Mouse (Mus musculus) layer of hippocampus, adult 18-20 months (tissue): ENCODE data around the gene Hoxa1. TPM values are rescaled to one million over a fixed set of nuclear protein-coding genes. Genes with fewer than 3 reads are reported as not detected.

ENCODE experiments used
- DNase-seq, 2 experiments: peaks; one replicate each; pipeline ENCODE4 v3.0.0; 2022; ENCODE audit warnings: low spot score in 2 of 2
- total RNA-seq, 2 experiments: library from RNA; stranded (reverse); gene quantifications; 2 replicates each; pipeline ENCODE4 v1.2.3; 2021

The Hoxa1 gene
- total RNA-seq, 2 experiments from 2014 or later = not detected

DNA sequence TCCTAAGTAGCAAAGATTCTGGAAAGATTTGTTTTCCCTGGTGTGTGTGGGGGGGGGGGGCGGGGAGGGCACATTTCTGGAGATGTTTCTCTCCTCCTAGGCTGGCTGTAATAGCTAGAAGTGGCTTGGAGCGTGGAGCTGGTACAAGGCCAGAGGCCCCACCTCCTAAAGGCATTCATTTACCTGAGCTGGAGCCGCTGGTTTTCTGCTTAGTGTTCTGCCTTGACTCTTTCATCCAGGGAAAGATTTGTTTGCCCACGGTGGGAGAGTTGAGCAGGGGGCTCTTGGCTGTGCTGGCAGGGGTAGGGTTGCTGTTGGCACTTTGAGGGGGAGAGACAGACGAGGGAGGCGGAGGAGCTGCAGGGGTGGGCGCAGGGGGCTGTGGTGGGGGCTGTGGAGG lies 13.8 kb upstream of the Hoxa1 start:
- DNase-seq = no peak

DNA sequence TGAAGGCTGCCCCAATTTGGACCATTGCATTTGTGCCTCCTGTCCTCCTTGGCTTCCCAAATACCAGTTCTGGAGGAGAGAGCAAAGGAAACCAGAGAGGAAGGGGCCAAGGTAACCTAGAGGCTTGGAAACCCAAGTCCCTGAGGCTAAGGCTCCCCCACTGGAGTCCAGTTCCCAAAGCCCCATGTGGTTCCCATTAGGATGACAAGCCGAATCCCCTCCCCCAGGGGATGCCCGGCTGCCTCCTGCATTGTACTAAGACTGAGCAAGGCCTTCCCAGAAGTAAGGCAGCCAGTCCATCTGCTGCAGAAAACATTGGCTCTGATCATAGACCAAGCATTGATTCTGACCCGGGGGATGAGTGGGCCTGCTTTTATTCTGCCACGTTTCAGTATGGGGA lies 13.2 kb upstream of the Hoxa1 start:
- DNase-seq = no peak

DNA sequence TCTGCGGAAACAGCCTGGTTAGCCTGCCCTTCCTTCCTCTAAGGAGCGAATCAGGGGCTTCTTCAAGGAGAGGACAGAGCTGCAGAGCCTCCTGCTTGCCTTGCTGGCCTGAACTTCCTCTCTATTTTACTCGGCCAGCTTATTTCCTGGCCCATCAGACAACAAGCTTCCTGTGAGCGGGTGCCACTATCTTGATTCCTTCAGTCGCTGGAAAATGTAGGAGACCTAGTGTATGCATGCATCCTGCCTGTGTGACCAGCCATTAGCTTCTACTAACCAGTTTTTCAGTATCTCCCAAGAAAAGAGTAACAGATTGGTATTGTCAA lies 12.7 kb upstream of the Hoxa1 start:
- no peak for DNase-seq

- DNase-seq = no peak
Measured at GRCm38 (mm10) chr6:52170166-52170897, 12.2 kb upstream of the Hoxa1 start.

DNA sequence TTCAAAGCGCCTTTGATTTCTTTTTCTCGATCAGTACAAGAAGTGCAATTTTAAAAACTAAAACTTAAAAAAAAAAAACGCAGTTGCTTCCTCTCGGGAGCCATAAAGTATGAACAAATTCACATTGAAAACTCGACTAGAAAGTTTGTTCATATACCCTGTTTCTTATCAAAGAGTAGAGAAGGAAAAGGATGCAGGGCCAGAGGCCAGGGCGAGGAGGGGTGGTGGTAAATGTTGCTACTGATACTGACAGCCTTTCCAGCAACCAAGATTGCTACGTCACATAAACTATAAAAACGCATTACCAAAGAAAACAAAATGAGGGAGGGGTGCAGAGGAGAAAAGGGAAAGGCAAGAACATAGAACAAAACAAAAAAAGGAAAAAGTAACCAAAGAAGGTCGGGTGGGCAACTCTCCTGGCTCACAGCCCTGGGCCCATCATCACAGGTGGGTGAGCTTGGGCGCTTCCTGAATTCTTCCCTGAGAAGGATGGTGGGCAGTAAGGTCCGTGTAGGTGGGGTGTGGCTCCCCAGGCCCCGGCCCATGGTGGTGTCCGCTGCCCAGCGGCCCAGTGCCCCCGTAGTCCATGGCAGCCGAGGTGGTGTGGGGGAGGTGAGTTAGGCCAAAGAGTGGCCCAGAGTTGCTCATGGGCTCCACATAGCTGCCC lies 11.5 kb upstream of the Hoxa1 start:
- no peak for DNase-seq

- no peak for DNase-seq
Measured at GRCm38 (mm10) chr6:52168191-52169055, 10.3 kb upstream of the Hoxa1 start.

DNA sequence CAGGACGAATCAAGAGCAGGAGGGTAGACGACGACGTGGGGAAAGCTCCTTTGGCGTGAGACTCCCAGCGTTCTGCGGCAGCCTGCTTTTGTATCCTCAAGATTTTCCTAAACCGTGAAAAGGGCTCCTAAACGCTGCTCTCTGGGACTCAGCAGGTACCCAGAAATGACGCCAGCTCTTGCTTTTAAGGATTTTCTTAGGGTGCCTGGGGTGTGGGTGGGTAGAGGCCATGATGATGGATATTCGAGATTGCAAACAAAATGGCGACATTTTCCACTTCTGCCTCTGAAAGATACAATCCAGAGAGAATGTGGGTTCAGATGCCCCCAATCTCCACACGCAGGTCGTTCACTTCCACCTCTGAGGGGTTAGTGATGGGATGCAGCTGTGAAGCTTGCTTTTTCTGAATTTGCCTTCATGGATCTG lies 9.6 kb upstream of the Hoxa1 start:
- DNase-seq = no peak

DNA sequence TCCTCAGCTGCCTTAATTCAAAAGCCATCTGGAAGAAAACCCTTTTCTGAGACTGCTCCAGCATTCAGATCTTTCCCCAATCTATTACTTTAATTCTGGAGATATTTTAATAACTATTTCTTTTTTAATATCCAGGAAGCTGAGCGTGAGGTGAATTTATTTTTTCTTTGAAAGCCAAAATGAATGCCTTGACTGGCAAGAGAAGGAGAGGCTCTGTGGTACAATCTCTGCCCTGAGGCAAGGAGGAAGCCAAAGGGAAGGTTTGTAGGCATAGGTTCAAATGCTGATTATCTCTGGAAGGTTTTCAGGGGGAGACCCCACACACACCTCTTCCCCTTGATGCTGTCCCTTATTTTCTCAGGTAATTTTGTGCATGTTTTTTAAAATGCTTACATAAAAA lies 9.1 kb upstream of the Hoxa1 start:
- DNase-seq = no peak

DNA sequence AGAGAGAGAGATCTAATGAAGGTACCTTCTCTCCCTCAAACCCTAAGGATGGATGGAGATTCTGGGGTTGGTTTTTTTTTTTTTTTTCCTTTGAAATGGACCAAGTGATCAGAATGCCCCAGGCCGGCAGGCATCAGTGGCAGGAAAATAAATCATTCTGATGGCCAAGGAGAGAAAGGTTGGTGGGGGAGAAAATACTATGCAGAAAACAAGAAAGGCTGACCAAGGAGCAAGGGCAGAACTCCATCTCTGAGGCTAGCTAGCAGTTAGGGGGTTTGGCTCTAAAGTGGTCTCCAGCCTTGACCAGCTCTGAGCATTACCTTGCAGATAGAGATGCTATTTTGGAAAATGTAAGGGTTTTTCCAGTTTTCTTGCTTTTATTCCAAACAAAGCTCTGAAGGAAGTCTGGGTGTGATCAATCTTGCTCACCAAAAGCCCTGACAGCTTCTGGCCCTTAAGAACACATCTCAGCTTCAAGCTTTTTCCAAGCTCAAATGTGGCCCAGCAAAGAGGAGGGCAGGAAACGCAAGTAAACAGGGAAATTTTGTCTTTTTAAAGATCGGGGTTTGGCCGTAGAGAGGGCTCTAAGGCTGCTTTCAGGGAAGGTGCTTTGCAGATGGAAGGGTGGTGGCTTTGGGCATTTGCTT lies 8.4 kb upstream of the Hoxa1 start:
- no peak for DNase-seq

GRCm38 (mm10) chr6:52165441-52166370 lies 7.6 kb upstream of the Hoxa1 start:
- no peak for DNase-seq

DNA sequence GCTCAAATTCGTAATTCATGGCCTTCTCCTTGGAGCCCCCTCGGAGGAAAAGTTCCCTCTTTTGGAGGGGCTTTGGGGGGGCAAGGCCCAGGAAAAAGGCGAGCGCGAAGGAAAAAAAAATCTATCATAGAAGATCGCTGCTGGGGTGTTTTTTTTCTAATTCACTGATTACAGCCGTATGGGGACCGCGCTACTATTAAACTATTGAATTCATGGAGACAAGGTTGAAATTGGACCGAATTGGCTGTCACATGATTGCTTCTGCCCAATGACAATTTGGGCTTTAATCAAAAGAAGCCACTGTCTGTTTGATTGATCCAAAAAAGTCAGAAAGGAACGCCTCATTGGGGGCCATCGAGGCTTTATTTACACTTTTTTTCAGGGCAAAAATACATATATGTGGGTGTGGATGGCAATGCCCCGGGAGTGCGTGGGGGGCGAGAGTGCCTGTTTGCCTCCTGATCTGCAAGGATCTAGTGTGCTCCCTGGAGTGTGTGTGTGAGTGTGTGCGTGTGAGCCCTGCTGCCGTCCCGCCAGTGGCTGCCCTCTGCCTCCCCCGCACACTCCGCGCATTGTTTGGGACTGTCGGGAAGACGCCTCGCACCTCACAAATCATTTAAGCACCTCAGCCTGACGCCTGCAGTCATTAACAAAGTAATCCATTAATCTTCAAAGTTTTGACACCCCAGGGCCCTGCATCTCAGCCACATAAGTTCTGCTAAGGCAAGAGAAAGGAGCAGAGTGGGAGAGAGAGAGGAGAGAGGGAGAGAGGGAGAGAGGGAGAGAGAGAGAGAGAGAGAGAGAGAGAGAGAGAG lies 6.7 kb upstream of the Hoxa1 start, which contains the start of gene Hoxa2:
Gene Hoxa2 (minus strand): TSS at position 206 of the 815 bp plus-strand sequence.
- no peak for DNase-seq

DNA sequence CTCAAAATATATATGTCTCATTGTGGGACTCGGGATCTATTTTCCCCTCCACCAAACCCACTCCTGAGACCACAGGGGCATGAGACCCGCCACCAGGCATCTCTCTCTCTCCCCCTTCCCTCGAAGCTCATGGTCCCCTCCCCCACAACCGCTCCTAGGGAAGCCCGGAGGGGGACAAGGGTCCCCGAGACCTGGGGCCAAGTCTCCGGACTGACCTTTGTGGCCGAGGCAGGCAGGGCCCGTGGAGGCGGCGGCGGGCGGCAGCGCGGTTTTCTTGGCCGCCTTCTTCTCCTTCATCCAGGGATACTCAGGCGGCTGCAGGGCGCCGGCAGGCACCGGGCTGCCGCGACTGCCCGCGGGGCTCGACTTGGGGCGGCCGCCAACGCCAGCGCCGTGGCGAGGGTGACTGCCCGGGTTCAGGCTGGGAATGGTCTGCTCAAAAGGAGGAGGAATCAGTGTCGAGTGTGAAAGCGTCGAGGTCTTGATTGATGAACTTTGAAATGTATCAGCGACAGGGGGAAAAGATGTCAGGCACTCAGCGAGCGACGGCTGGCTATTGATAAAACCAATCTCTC lies 6.0 kb upstream of the Hoxa1 start:
- DNase-seq = no peak

- no peak for DNase-seq
Measured at GRCm38 (mm10) chr6:52163366-52164031, 5.4 kb upstream of the Hoxa1 start.

DNA sequence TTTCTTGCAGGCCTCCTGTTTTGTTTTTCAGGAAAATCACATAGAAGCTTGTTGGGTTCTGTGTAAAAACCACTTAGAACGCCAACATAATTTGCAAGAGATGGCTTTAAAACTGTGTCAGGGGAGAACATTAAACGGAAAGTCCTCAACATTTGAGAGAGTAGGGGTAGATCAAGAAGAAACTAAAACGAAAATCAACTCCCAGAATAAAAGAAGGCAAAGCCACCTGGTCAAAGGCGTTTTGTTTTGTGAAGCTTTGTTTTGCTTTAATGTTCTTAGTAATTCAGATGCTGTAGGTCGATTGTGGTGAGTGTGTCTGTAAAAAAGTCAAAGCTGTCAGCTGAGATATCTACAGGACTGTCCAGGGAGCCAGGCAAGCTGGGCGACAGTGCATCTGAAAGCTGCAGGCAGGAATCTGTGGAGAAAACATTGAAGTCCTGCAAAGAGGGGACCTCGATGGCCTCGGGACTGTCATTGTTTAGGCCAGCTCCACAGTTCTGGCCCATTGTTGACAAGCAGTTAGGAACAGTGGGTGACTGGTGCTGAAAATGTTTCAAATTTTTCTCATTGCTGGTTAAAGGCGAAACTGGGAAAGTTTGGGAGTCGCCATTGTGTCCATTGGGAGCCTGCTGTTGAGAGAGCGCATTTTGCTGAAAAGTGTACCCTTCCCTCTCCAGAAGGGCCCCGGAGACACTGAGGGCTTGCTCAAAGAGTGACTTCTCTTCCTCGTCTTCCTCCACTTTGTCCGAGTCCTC lies 4.7 kb upstream of the Hoxa1 start:
- no peak for DNase-seq

DNA sequence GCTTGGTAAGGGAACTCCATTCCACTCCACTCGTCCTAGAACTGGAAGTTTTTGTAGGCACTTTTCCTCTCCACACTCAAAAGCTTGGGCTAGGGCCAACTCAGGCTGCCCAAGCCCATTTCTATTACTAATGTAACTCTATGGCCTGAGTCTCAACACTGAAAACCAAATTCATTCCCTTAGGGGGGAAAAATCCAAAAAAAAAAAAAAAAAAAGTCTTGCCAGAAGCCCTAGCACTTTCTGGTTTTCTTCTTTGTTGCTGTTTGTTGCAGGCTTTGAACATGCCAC lies 3.9 kb upstream of the Hoxa1 start:
- DNase-seq = no peak

DNA sequence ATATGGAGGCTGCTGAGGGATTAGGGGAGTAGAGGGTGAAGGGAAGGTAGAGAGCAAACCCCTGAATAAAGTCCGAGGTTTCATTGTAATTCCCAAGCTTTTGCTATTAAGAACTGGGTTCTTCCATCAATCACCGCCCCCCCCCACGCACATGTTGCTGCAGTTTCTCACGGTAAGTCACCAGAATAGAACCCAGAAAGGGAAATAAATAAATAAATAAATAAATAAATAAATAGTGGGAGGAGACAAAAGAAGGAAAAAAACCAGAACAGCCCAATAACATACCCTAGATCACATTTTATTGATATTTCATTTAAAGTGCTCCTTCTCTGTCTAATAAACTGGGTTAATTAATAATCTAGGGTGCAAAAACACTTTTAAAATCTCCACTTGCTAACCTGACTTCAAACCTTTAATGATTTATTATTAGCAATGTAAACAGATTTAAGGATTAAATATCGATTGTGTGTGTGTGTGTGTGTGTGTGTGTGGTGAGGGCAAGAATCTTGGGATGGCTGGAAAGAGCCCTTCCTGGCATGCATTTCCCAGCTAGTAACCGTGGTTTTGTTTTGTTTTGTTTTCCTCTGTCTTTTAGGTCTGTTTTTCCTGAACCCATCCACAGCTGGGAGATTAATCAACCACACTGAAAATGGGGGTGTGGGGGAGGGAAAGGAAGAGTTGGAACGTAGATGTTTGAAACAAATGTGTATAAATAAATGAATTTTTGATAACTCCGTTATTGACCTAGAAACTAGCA lies 3.4 kb upstream of the Hoxa1 start:
- no peak for DNase-seq
